In genomic region chrX:166559333-166559732, GRCm38 (mm10) we compare ENCODE assay signal across 14 mouse cellular contexts. TPM values are rescaled to one million over a fixed set of nuclear protein-coding genes. Genes with fewer than 3 reads are reported as not detected.
DNase-seq lines count a peak whose midpoint lies in the region; ATAC-seq and TF ChIP-seq lines count a peak whose summit lies in the region.
"Had no signal": no experiment of that assay in that cellular context is flagged by ENCODE, and none has a peak within 500 bp of the region (broad histone marks: within the 10 kb centered on the region; RNA-seq: fewer than 3 reads in every experiment).

No protein-coding gene starts in this region.

- 24% methylated on average over 3 of the region's 3 CpGs for WGBS in kidney, adult 2 months
- WGBS in lung, postnatal 0 days: 35% methylated on average over 3 of the region's 3 CpGs
- WGBS in intestine, embryonic 16.5 days: 75% methylated on average over 3 of the region's 3 CpGs

- H3K27me3 ChIP-seq in kidney, adult 2 months (replicated peaks; ENCODE audit: control insufficient read depth, insufficient read depth, low read length): no peaks in the 10 kb centered on the region
- H3K27me3 ChIP-seq in lung, postnatal 0 days (replicated peaks; ENCODE audit: insufficient read depth, low read length): no peaks in the 10 kb centered on the region
- H3K27me3 ChIP-seq in intestine, embryonic 16.5 days (replicated peaks; ENCODE audit: control insufficient read depth, insufficient read depth, low read length): no peaks in the 10 kb centered on the region; the same call in 1 of the 2 replicates
- H3K27me3 ChIP-seq: CH12.LX; heart, embryonic 13.5 days; liver, embryonic 12.5 days had no signal

- no peaks in the 10 kb centered on the region for H3K36me3 ChIP-seq in kidney, adult 2 months (ENCODE audit: control insufficient read depth, insufficient read depth, low read length)
- no peaks in the 10 kb centered on the region for H3K36me3 ChIP-seq in lung, postnatal 0 days (ENCODE audit: insufficient read depth, low read length)
- H3K36me3 ChIP-seq in intestine, embryonic 16.5 days (ENCODE audit: control insufficient read depth, insufficient read depth, low read length): no peaks in the 10 kb centered on the region
- H3K36me3 ChIP-seq: heart, embryonic 13.5 days; liver, embryonic 12.5 days; midbrain, embryonic 10.5 days; neural tube, embryonic 13.5 days had no signal

- no peak overlapping the region for H3K9ac ChIP-seq in lung, postnatal 0 days (replicated peaks; ENCODE audit: low read depth)
- H3K9ac ChIP-seq in intestine, embryonic 16.5 days (ENCODE audit: low read depth, low read length): no peak overlapping the region
- H3K9ac ChIP-seq: heart, embryonic 13.5 days; liver, embryonic 12.5 days; neural tube, embryonic 13.5 days had no signal

- TF ChIP-seq POLR2A in kidney, adult 2 months (IDR thresholded peaks at IDR 0.05; ENCODE audit: low read depth, low read length): no peak

- peak; percentile 6 for DNase-seq in kidney, adult 2 months
- DNase-seq in kidney, adult 11 months: no peak
- DNase-seq in Muller cell, postnatal 12 days (ENCODE audit: inconsistent ontology term): peak; percentile 1
- DNase-seq in adrenal gland, postnatal 14 days: peak; percentile 12
- peak; percentile 54 for DNase-seq in lung, postnatal 0 days (ENCODE audit: low spot score)
- DNase-seq in thymus, adult 18-20 months: no peak
- DNase-seq in natural killer cell, adult 2 months (ENCODE audit: low spot score in 2 of 2): no peak
- DNase-seq: thymus, postnatal 36 days had no signal

- H3K4me3 ChIP-seq in kidney, adult 2 months (ENCODE audit: insufficient read depth, low read depth, low read length): no peak overlapping the region
- H3K4me3 ChIP-seq in lung, postnatal 0 days (ENCODE audit: low read depth, low read length): no peak overlapping the region
- H3K4me3 ChIP-seq in intestine, embryonic 16.5 days (ENCODE audit: low read length): no peak overlapping the region
- H3K4me3 ChIP-seq: heart, embryonic 13.5 days; liver, embryonic 12.5 days; midbrain, embryonic 10.5 days; neural tube, embryonic 13.5 days had no signal

- TF ChIP-seq CTCF in kidney, adult 2 months (conservative IDR thresholded peaks at IDR 0.05; ENCODE audit: insufficient read depth, insufficient read length, low read depth, low read length): no peak
- TF ChIP-seq CTCF in lung, postnatal 0 days (IDR thresholded peaks at IDR 0.05): no peak

- H3K4me1 ChIP-seq in kidney, adult 2 months (ENCODE audit: control insufficient read depth, insufficient read depth, low read length): no peaks in the 10 kb centered on the region
- H3K4me1 ChIP-seq in lung, postnatal 0 days (ENCODE audit: insufficient read depth, low read depth, low read length): no peaks in the 10 kb centered on the region
- no peaks in the 10 kb centered on the region for H3K4me1 ChIP-seq in intestine, embryonic 16.5 days (ENCODE audit: control insufficient read depth, insufficient read depth, low read length)
- H3K4me1 ChIP-seq: heart, embryonic 13.5 days; liver, embryonic 12.5 days; midbrain, embryonic 10.5 days; neural tube, embryonic 13.5 days had no signal

- no peak overlapping the region for H3K27ac ChIP-seq in kidney, adult 2 months (ENCODE audit: insufficient read depth, low read depth, low read length)
- no peak overlapping the region for H3K27ac ChIP-seq in lung, postnatal 0 days (ENCODE audit: low read length)
- H3K27ac ChIP-seq in intestine, embryonic 16.5 days (ENCODE audit: low read length): no peak overlapping the region
- H3K27ac ChIP-seq: heart, embryonic 13.5 days; liver, embryonic 12.5 days; midbrain, embryonic 10.5 days; neural tube, embryonic 13.5 days had no signal

- peak; percentile 50 for ATAC-seq in lung, postnatal 0 days
- ATAC-seq in intestine, embryonic 16.5 days: no peak
- ATAC-seq: liver, embryonic 12.5 days had no signal

- H3K9me3 ChIP-seq in lung, postnatal 0 days (ENCODE audit: low read length): no peaks in the 10 kb centered on the region
- no peaks in the 10 kb centered on the region for H3K9me3 ChIP-seq in intestine, embryonic 16.5 days (ENCODE audit: control insufficient read depth, low read length)
- H3K9me3 ChIP-seq: heart, embryonic 13.5 days; liver, embryonic 12.5 days; midbrain, embryonic 10.5 days; neural tube, embryonic 13.5 days had no signal

- TF ChIP-seq EP300 in lung, postnatal 0 days (IDR thresholded peaks at IDR 0.05): no peak

- H3K4me2 ChIP-seq in lung, postnatal 0 days (replicated peaks; ENCODE audit: low read depth, low read length): no peak overlapping the region
- no peak overlapping the region for H3K4me2 ChIP-seq in intestine, embryonic 16.5 days (ENCODE audit: low read depth, low read length)
- H3K4me2 ChIP-seq: heart, embryonic 13.5 days; liver, embryonic 12.5 days; neural tube, embryonic 13.5 days had no signal

RNA-seq across cellular contexts. Expression of gene Egfl6, which starts 26.2 kb away (rescaled TPM):
- polyA plus RNA-seq in kidney, adult 2 months (2012; rRNA removed): 7.0 and 8.6 TPM in 2 replicates
- 20.5 and 21.4 TPM in 2 replicates for total RNA-seq in adrenal gland, postnatal 14 days (2021)
- polyA plus RNA-seq in lung, postnatal 0 days (2015; fragmentation: Nextera tagmentation; extraction: Ambion mirVana): 68.7 and 80.7 TPM in 2 replicates
- polyA plus RNA-seq in intestine, embryonic 16.5 days (2015; fragmentation: Nextera tagmentation; extraction: Ambion mirVana): 2.5 and 3.2 TPM in 2 replicates

RNA-seq across cellular contexts. Expression of gene Tceanc, which starts 41.0 kb away (rescaled TPM):
- polyA plus RNA-seq in kidney, adult 2 months (2012; rRNA removed): 0.88 and 1.0 TPM in 2 replicates
- 4.2 and 8.4 TPM in 2 replicates for total RNA-seq in adrenal gland, postnatal 14 days (2021)
- polyA plus RNA-seq in lung, postnatal 0 days (2015; fragmentation: Nextera tagmentation; extraction: Ambion mirVana): 10.1 and 11.5 TPM in 2 replicates
- polyA plus RNA-seq in intestine, embryonic 16.5 days (2015; fragmentation: Nextera tagmentation; extraction: Ambion mirVana): 4.8 and 4.9 TPM in 2 replicates

Comparison
In these comparisons a context has a peak if more than half of its experiments do, and no peak if none do; other contexts are left out.
1. DNase-seq: peak in kidney, adult 2 months (single experiment), Muller cell, postnatal 12 days (single experiment), adrenal gland, postnatal 14 days (single experiment) and lung, postnatal 0 days (single experiment); none in kidney, adult 11 months (single experiment), thymus, adult 18-20 months (0 of 2) and natural killer cell, adult 2 months (0 of 2).